Mouse (Mus musculus) spleen, postnatal 14 days (tissue): ENCODE measurements around the gene Igfbp6.
"Not testable (repeated sequence)": the region's sequence is repeated elsewhere in the genome, so short reads cannot be mapped to it uniquely, and the experiment has no call there.

Source experiments
- DNase-seq, 2 experiments: peaks; one replicate each; pipeline ENCODE4 v3.0.0; 2021 to 2022; ENCODE audit warnings: low spot score in 2 of 2

Gene Igfbp6

GRCm38 (mm10) chr15:102136129-102136758, 7.9 kb upstream of the Igfbp6 start, which contains the start of gene Spryd3:
Gene Spryd3, minus strand, starts transcription at chr15:102136234.
- peak; percentile 97 to 98 for DNase-seq

GRCm38 (mm10) chr15:102141120-102141519, 3.0 kb upstream of the Igfbp6 start:
- no peak for DNase-seq

- no peak for DNase-seq
Observed at GRCm38 (mm10) chr15:102142914-102143912, 949 bp upstream of the Igfbp6 start.

GRCm38 (mm10) chr15:102144726-102145125, 564 bp downstream of the Igfbp6 start:
- DNase-seq, result no peak

- no peak for DNase-seq
Observed at GRCm38 (mm10) chr15:102145330-102145729, 1.2 kb downstream of the Igfbp6 start.

- DNase-seq, result no peak
Observed at GRCm38 (mm10) chr15:102146089-102146488, 1.9 kb downstream of the Igfbp6 start.

- DNase-seq, result no peak
Observed at GRCm38 (mm10) chr15:102146882-102147281, 2.7 kb downstream of the Igfbp6 start.

GRCm38 (mm10) chr15:102147674-102148402, 3.7 kb downstream of the Igfbp6 start:
- no peak for DNase-seq

- no peak for DNase-seq
Observed at GRCm38 (mm10) chr15:102149561-102149960, 5.4 kb downstream of the Igfbp6 start.

GRCm38 (mm10) chr15:102150301-102151135, 6.4 kb downstream of the Igfbp6 start, which contains the start of gene Soat2:
Gene Soat2, plus strand, starts transcription at chr15:102150526.
- peak in 1 of 2 experiments; percentile 29 for DNase-seq

- no peak for DNase-seq
Observed at GRCm38 (mm10) chr15:102152646-102153045, 8.5 kb downstream of the Igfbp6 start.

GRCm38 (mm10) chr15:102155006-102155405, 10.8 kb downstream of the Igfbp6 start:
- not testable (repeated sequence) for DNase-seq

- DNase-seq, result no peak
Observed at GRCm38 (mm10) chr15:102156836-102157235, 12.7 kb downstream of the Igfbp6 start.

- no peak for DNase-seq
Observed at GRCm38 (mm10) chr15:102160415-102161060, 16.4 kb downstream of the Igfbp6 start.

GRCm38 (mm10) chr15:102163900-102164693, 19.9 kb downstream of the Igfbp6 start:
- DNase-seq, result no peak

GRCm38 (mm10) chr15:102165468-102166100, 21.4 kb downstream of the Igfbp6 start:
- DNase-seq, result no peak

- no peak for DNase-seq
Observed at GRCm38 (mm10) chr15:102167620-102168021, 23.5 kb downstream of the Igfbp6 start.

- DNase-seq, result no peak
Observed at GRCm38 (mm10) chr15:102169064-102169463, 24.9 kb downstream of the Igfbp6 start.

- no peak for DNase-seq
Observed at GRCm38 (mm10) chr15:102173581-102173980, 29.4 kb downstream of the Igfbp6 start.
